Mouse (Mus musculus) erythroblast, embryonic 14.5 days (primary cell): ENCODE measurements around the gene Miga2.

ENCODE experiments used
- GATA1 ChIP-seq: IDR thresholded peaks from 2 replicates; pipeline ENCODE4 v1.6.1; 2012; ENCODE audit warnings: low read length, inconsistent platforms, mixed read lengths
- TAL1 ChIP-seq: IDR thresholded peaks from 3 replicates; pipeline ENCODE4 v1.6.1; 2012; ENCODE audit warnings: low read length, inconsistent platforms, mixed read lengths

GRCm38 (mm10) chr2:30328791-30329190 is 35.2 kb upstream of the Miga2 start:
- no peak for TF ChIP-seq TAL1
- no peak for TF ChIP-seq GATA1
